Mouse (Mus musculus) lung, postnatal 0 days (tissue): ENCODE data around the gene Osmr. TPM values are rescaled to one million over a fixed set of nuclear protein-coding genes. Genes with fewer than 3 reads are reported as not detected.
"Not testable (repeated sequence)": the region's sequence is repeated elsewhere in the genome, so short reads cannot be mapped to it uniquely, and the experiment has no call there.

Source experiments
- ATAC-seq: fragments of 200-750 bp; cut with Nextera tagmentation; 2 replicates; pipeline ENCODE4 v1.8.0; 2017; ENCODE audit warnings: moderate library complexity
- DNase-seq: peaks from one replicate; pipeline ENCODE4 v3.0.0-alpha.2; 2016; ENCODE audit warnings: low spot score
- H3K27ac ChIP-seq: fragments of 300-500 bp; sonication (generic); 2 replicates; pipeline ENCODE4 v1.5.1; 2014; ENCODE audit warnings: antibody characterized with exemption, mild to moderate bottlenecking, low read length, mixed read lengths
- H3K27me3 ChIP-seq: fragments of 300-500 bp; sonication (generic); replicated peaks from 2 replicates; pipeline ENCODE4 v1.6.1; 2014; ENCODE audit warnings: low read length, mixed read lengths; ENCODE audit not compliant: insufficient read depth
- H3K36me3 ChIP-seq: fragments of 300-500 bp; sonication (generic); 2 replicates; pipeline ENCODE4 v1.6.1; 2014; ENCODE audit warnings: low read length, mixed read lengths; ENCODE audit not compliant: insufficient read depth
- H3K4me1 ChIP-seq: fragments of 300-500 bp; sonication (generic); 2 replicates; pipeline ENCODE4 v1.6.1; 2014; ENCODE audit warnings: antibody characterized with exemption, low read depth, low read length, mixed read lengths; ENCODE audit not compliant: insufficient read depth
- H3K4me2 ChIP-seq: fragments of 300-500 bp; sonication (generic); replicated peaks from 2 replicates; pipeline ENCODE4 v1.6.1; 2014; ENCODE audit warnings: low read depth, mild to moderate bottlenecking, low read length, moderate library complexity, mixed read lengths
- H3K4me3 ChIP-seq: fragments of 300-500 bp; sonication (generic); 2 replicates; pipeline ENCODE4 v1.5.1; 2014; ENCODE audit warnings: low read depth, low read length
- H3K9ac ChIP-seq: fragments of 300-500 bp; sonication (generic); replicated peaks from 2 replicates; pipeline ENCODE4 v1.6.1; 2014; ENCODE audit warnings: low read depth, mild to moderate bottlenecking
- H3K9me3 ChIP-seq: fragments of 300-500 bp; sonication (generic); 2 replicates; pipeline ENCODE4 v1.6.1; 2016; ENCODE audit warnings: low read length, mixed read lengths
- CTCF ChIP-seq: IDR thresholded peaks from 2 replicates; pipeline ENCODE4 v1.5.1; 2016; ENCODE audit warnings: antibody characterized with exemption, mild to moderate bottlenecking
- EP300 ChIP-seq: IDR thresholded peaks from 2 replicates; pipeline ENCODE4 v1.6.1; 2016; ENCODE audit warnings: antibody characterized with exemption, mild to moderate bottlenecking, control low read depth
- WGBS: fragments of 180-500 bp; shearing (Covaris S2); extraction: QIAGEN DNeasy Blood & Tissue Kit; methylation state at CpG from one replicate; pipeline ENCODE4 v1.1.7; 2014; 5-methylcytosine and 5-hydroxymethylcytosine counted together
- polyA plus RNA-seq: library from polyadenylated mRNA; unstranded; fragments of >200 nt; fragmentation: Nextera tagmentation; extraction: Ambion mirVana; gene quantifications from 2 replicates; pipeline ENCODE4 v1.2.1, GENCODE M21; 2015

Gene Osmr
- polyA plus RNA-seq, 1 experiment from 2014 or later = 8.2 TPM

- Histone ChIP-seq H3K9ac (no peak overlapping the region), H3K36me3 (no peaks in the 10 kb centered on the region), H3K9me3 (no peaks in the 10 kb centered on the region), H3K27me3 (no peaks in the 10 kb centered on the region), H3K27ac (no peak overlapping the region), H3K4me3 (no peak overlapping the region), H3K4me1 (no peaks in the 10 kb centered on the region), H3K4me2 (no peak overlapping the region)
- no peak for ATAC-seq
- no peak for TF ChIP-seq CTCF
- no peak for TF ChIP-seq EP300
- no peak for DNase-seq
- WGBS = 87% methylated on average over 9 of the region's 9 CpGs
These were observed 17.4 kb downstream of the Osmr start for GRCm38 (mm10) chr15:6857270-6857905.

- DNase-seq = no peak
- TF ChIP-seq EP300 = no peak
- no peak for TF ChIP-seq CTCF
- Histone ChIP-seq H3K27me3 (no peaks in the 10 kb centered on the region), H3K4me1 (no peaks in the 10 kb centered on the region), H3K9me3 (no peaks in the 10 kb centered on the region), H3K4me3 (no peak overlapping the region), H3K9ac (no peak overlapping the region), H3K36me3 (peaks cover 3% of the 10 kb centered on the region; the same call in 1 of the 2 replicates), H3K4me2 (no peak overlapping the region), H3K27ac (no peak overlapping the region)
- no peak for ATAC-seq
- 70% methylated on average over 1 of the region's 1 CpGs for WGBS
These were observed 24.9 kb downstream of the Osmr start for GRCm38 (mm10) chr15:6849851-6850250.

GRCm38 (mm10) chr15:6840199-6840598 lies 34.6 kb downstream of the Osmr start:
- H3K4me2 ChIP-seq = no peak overlapping the region
- no peaks in the 10 kb centered on the region for H3K27me3 ChIP-seq
- no peak overlapping the region for H3K4me3 ChIP-seq
- ATAC-seq (no peak), DNase-seq (peak; percentile 74)
- no peak overlapping the region for H3K27ac ChIP-seq
- no peaks in the 10 kb centered on the region for H3K4me1 ChIP-seq
- 40% methylated on average over 4 of the region's 4 CpGs for WGBS
- no peaks in the 10 kb centered on the region for H3K9me3 ChIP-seq
- TF ChIP-seq EP300 (no peak), CTCF (peak; percentile 73)
- no peaks in the 10 kb centered on the region for H3K36me3 ChIP-seq
- H3K9ac ChIP-seq = no peak overlapping the region

GRCm38 (mm10) chr15:6815807-6816206 lies 59.0 kb downstream of the Osmr start:
- Histone ChIP-seq H3K27ac (no peak overlapping the region), H3K4me2 (no peak overlapping the region), H3K9me3 (no peaks in the 10 kb centered on the region), H3K4me3 (no peak overlapping the region), H3K27me3 (no peaks in the 10 kb centered on the region), H3K36me3 (peaks cover 5% of the 10 kb centered on the region; the same call in 1 of the 2 replicates), H3K4me1 (no peaks in the 10 kb centered on the region), H3K9ac (no peak overlapping the region)
- 54% methylated on average over 4 of the region's 4 CpGs for WGBS
- no peak for DNase-seq
- TF ChIP-seq EP300 (no peak), CTCF (no peak)
- no peak for ATAC-seq

GRCm38 (mm10) chr15:6801212-6801611 lies 73.6 kb downstream of the Osmr start:
- peaks cover 11% of the 10 kb centered on the region for H3K36me3 ChIP-seq
- WGBS = 96% methylated on average over 8 of the region's 8 CpGs
- H3K27ac ChIP-seq, H3K9ac ChIP-seq, DNase-seq, H3K4me1 ChIP-seq, H3K4me3 ChIP-seq, ATAC-seq, H3K9me3 ChIP-seq, H3K27me3 ChIP-seq, H3K4me2 ChIP-seq: not testable (repeated sequence)

- no peak for DNase-seq
- no peaks in the 10 kb centered on the region for H3K27me3 ChIP-seq
- peaks cover 63% of the 10 kb centered on the region for H3K36me3 ChIP-seq
- TF ChIP-seq CTCF = no peak; the same call in 1 of the 2 replicates
- no peak for TF ChIP-seq EP300
- no peak overlapping the region for H3K9ac ChIP-seq
- WGBS = 74% methylated on average over 7 of the region's 7 CpGs
- H3K27ac ChIP-seq = no peak overlapping the region
- no peak overlapping the region for H3K4me3 ChIP-seq
- H3K4me2 ChIP-seq = no peak overlapping the region
- H3K4me1 ChIP-seq = no peaks in the 10 kb centered on the region
- no peak for ATAC-seq
- H3K9me3 ChIP-seq = no peaks in the 10 kb centered on the region
These were observed 81.9 kb downstream of the Osmr start for GRCm38 (mm10) chr15:6792846-6793245.

- no peaks in the 10 kb centered on the region for H3K9me3 ChIP-seq
- no peak overlapping the region for H3K4me2 ChIP-seq
- H3K9ac ChIP-seq = no peak overlapping the region
- H3K27ac ChIP-seq = no peak overlapping the region
- DNase-seq (peak; percentile 45), ATAC-seq (peak; percentile 60)
- WGBS = 74% methylated on average over 11 of the region's 11 CpGs
- no peak for TF ChIP-seq CTCF
- TF ChIP-seq EP300 = no peak
- H3K4me3 ChIP-seq = no peak overlapping the region
- H3K36me3 ChIP-seq = peaks cover 69% of the 10 kb centered on the region
- no peaks in the 10 kb centered on the region for H3K4me1 ChIP-seq
- H3K27me3 ChIP-seq = no peaks in the 10 kb centered on the region
These were observed 83.1 kb downstream of the Osmr start for GRCm38 (mm10) chr15:6791648-6792047.
